Mouse (Mus musculus) kidney, adult 2 months (tissue): ENCODE results near the gene Cd163.

ENCODE experiments used
- CTCF ChIP-seq: fragments of 200-500 bp; conservative IDR thresholded peaks from 2 replicates; pipeline ENCODE4 v1.5.1; 2011; ENCODE audit warnings: low read depth, mild to moderate bottlenecking, control low read depth, low read length, moderate library complexity, mixed read lengths; ENCODE audit not compliant: insufficient read depth, insufficient read length
- POLR2A ChIP-seq: fragments of 200-500 bp; IDR thresholded peaks from one replicate; pipeline ENCODE4 v1.6.1; 2011; ENCODE audit warnings: low read depth, low read length, control low read depth

GRCm38 (mm10) chr6:124277641-124278040 lies 26.8 kb upstream of the Cd163 start:
- TF ChIP-seq CTCF, result no peak
- TF ChIP-seq POLR2A, result no peak
